Mouse (Mus musculus): ENCODE data around the gene Prdm11. TPM values are rescaled to one million over a fixed set of nuclear protein-coding genes. Genes with fewer than 3 reads are reported as not detected.
A peak's percentile ranks its signal among the peaks of the same experiment; 100 is the strongest.

Gene Prdm11
- total RNA-seq, 2 experiments from 2014 or later: 30.7 to 30.9 TPM

GRCm38 (mm10) chr2:92945125-92945746 is 100.7 kb downstream of the Prdm11 start:
- no peak overlapping the region for H3K27ac ChIP-seq
- no peak for DNase-seq (ENCODE audit: low spot score in 2 of 2)
- TF ChIP-seq CTCF (conservative IDR thresholded peaks at IDR 0.05): no peak
- no peak overlapping the region for H3K4me3 ChIP-seq

GRCm38 (mm10) chr2:92944356-92944755 is 101.6 kb downstream of the Prdm11 start:
- no peak overlapping the region for H3K27ac ChIP-seq
- DNase-seq (ENCODE audit: low spot score in 2 of 2): no peak
- H3K4me3 ChIP-seq: no peak overlapping the region
- TF ChIP-seq CTCF (conservative IDR thresholded peaks at IDR 0.05): no peak

- DNase-seq (ENCODE audit: low spot score in 2 of 2): no peak
- H3K27ac ChIP-seq: no peak overlapping the region
- H3K4me3 ChIP-seq: no peak overlapping the region
- TF ChIP-seq CTCF (conservative IDR thresholded peaks at IDR 0.05): no peak
Observed at GRCm38 (mm10) chr2:92943406-92943805, 102.6 kb downstream of the Prdm11 start.

GRCm38 (mm10) chr2:92941463-92941862 is 104.5 kb downstream of the Prdm11 start:
- Histone ChIP-seq H3K4me3 (no peak overlapping the region), H3K27ac (peak overlapping the region; percentile 70)
- TF ChIP-seq CTCF (conservative IDR thresholded peaks at IDR 0.05): no peak
- DNase-seq (ENCODE audit: low spot score in 2 of 2): no peak

GRCm38 (mm10) chr2:92940963-92941362 is 105.0 kb downstream of the Prdm11 start:
- H3K27ac ChIP-seq: peak overlapping the region; percentile 70

GRCm38 (mm10) chr2:92938827-92939226 is 107.1 kb downstream of the Prdm11 start:
- DNase-seq (ENCODE audit: low spot score in 2 of 2): peak in 1 of 2 experiments; percentile 33
- Histone ChIP-seq H3K4me3 (no peak overlapping the region), H3K27ac (peak overlapping the region; percentile 70)
- no peak for TF ChIP-seq CTCF (conservative IDR thresholded peaks at IDR 0.05)

More at GRCm38 (mm10) chr2:92940963-92941362, 105.0 kb downstream of the Prdm11 start:
- DNase-seq (ENCODE audit: low spot score in 2 of 2): no peak
- TF ChIP-seq CTCF (conservative IDR thresholded peaks at IDR 0.05): no peak
- H3K4me3 ChIP-seq: no peak overlapping the region

- H3K4me3 ChIP-seq: no peak overlapping the region
- no peak for DNase-seq (ENCODE audit: low spot score in 2 of 2)
Observed at GRCm38 (mm10) chr2:92938063-92938462, 107.9 kb downstream of the Prdm11 start.

GRCm38 (mm10) chr2:92935483-92935882 is 110.5 kb downstream of the Prdm11 start:
- DNase-seq (ENCODE audit: low spot score in 2 of 2): no peak
- TF ChIP-seq CTCF (conservative IDR thresholded peaks at IDR 0.05): no peak
- Histone ChIP-seq H3K27ac (peak overlapping the region; percentile 56), H3K4me3 (no peak overlapping the region)

More at GRCm38 (mm10) chr2:92938063-92938462, 107.9 kb downstream of the Prdm11 start:
- H3K27ac ChIP-seq: peak overlapping the region; percentile 46; the same call in 1 of the 2 replicates
- no peak for TF ChIP-seq CTCF (conservative IDR thresholded peaks at IDR 0.05)

GRCm38 (mm10) chr2:92934312-92934982 is 111.5 kb downstream of the Prdm11 start:
- DNase-seq (ENCODE audit: low spot score in 2 of 2): peak; percentile 69 to 75
- Histone ChIP-seq H3K4me3 (no peak overlapping the region; the same call in 1 of the 2 replicates), H3K27ac (peak overlapping the region; percentile 82)
- no peak for TF ChIP-seq CTCF (conservative IDR thresholded peaks at IDR 0.05)

- TF ChIP-seq CTCF (conservative IDR thresholded peaks at IDR 0.05): no peak
- no peak for DNase-seq (ENCODE audit: low spot score in 2 of 2)
- Histone ChIP-seq H3K27ac (peak overlapping the region; percentile 82), H3K4me3 (no peak overlapping the region)
Observed at GRCm38 (mm10) chr2:92933379-92933778, 112.6 kb downstream of the Prdm11 start.

- no peak overlapping the region for H3K4me3 ChIP-seq
- no peak for TF ChIP-seq CTCF (conservative IDR thresholded peaks at IDR 0.05)
- H3K27ac ChIP-seq: no peak overlapping the region
- no peak for DNase-seq (ENCODE audit: low spot score in 2 of 2)
Observed at GRCm38 (mm10) chr2:92931061-92931460, 114.9 kb downstream of the Prdm11 start.

GRCm38 (mm10) chr2:92929696-92930095 is 116.3 kb downstream of the Prdm11 start:
- H3K4me3 ChIP-seq: no peak overlapping the region
- no peak overlapping the region for H3K27ac ChIP-seq
- no peak for DNase-seq (ENCODE audit: low spot score in 2 of 2)
- TF ChIP-seq CTCF (conservative IDR thresholded peaks at IDR 0.05): no peak

GRCm38 (mm10) chr2:92924677-92925259 is 121.2 kb downstream of the Prdm11 start:
- Histone ChIP-seq H3K27ac (no peak overlapping the region), H3K4me3 (no peak overlapping the region)
- DNase-seq (ENCODE audit: low spot score in 2 of 2): no peak
- TF ChIP-seq CTCF (conservative IDR thresholded peaks at IDR 0.05): no peak
